Mouse (Mus musculus) neural tube, embryonic 12.5 days (tissue): ENCODE data around the gene Exosc5. TPM values are rescaled to one million over a fixed set of nuclear protein-coding genes. Genes with fewer than 3 reads are reported as not detected.
A peak's percentile ranks its signal among the peaks of the same experiment; 100 is the strongest.

ENCODE experiments used
- ATAC-seq: fragments of 200-750 bp; cut with Nextera tagmentation; 2 replicates; pipeline ENCODE4 v1.8.0; 2017; ENCODE audit warnings: low read depth, mild to moderate bottlenecking, moderate TSS enrichment, moderate library complexity; ENCODE audit not compliant: low FRiP score
- H3K27ac ChIP-seq: fragments of 300-500 bp; sonication (generic); 2 replicates; pipeline ENCODE4 v1.5.1; 2016
- H3K27me3 ChIP-seq: fragments of 300-500 bp; sonication (generic); replicated peaks from 2 replicates; pipeline ENCODE4 v1.6.1; 2016; ENCODE audit warnings: mild to moderate bottlenecking
- H3K36me3 ChIP-seq: fragments of 300-500 bp; sonication (generic); 2 replicates; pipeline ENCODE4 v1.6.1; 2016; ENCODE audit warnings: mild to moderate bottlenecking
- H3K4me1 ChIP-seq: fragments of 300-500 bp; sonication (generic); 2 replicates; pipeline ENCODE4 v1.6.1; 2016
- H3K4me2 ChIP-seq: fragments of 300-500 bp; sonication (generic); replicated peaks from 2 replicates; pipeline ENCODE4 v1.6.1; 2016; ENCODE audit warnings: mild to moderate bottlenecking
- H3K4me3 ChIP-seq: fragments of 300-500 bp; sonication (generic); 2 replicates; pipeline ENCODE4 v1.5.1; 2016
- H3K9ac ChIP-seq: fragments of 300-500 bp; sonication (generic); 2 replicates; pipeline ENCODE4 v1.6.1; 2016; ENCODE audit warnings: mild to moderate bottlenecking
- H3K9me3 ChIP-seq: fragments of 300-500 bp; sonication (generic); 2 replicates; pipeline ENCODE4 v1.6.1; 2016; ENCODE audit warnings: mild to moderate bottlenecking
- WGBS: fragments of 180-500 bp; shearing (Covaris S2); methylation state at CpG from one replicate; pipeline ENCODE4 v1.1.7; 2016; 5-methylcytosine and 5-hydroxymethylcytosine counted together
- polyA plus RNA-seq: library from polyadenylated mRNA; unstranded; fragments of >200 nt; fragmentation: Nextera tagmentation; extraction: Ambion mirVana; gene quantifications from 2 replicates; pipeline ENCODE4 v1.2.1, GENCODE M21; 2016

The Exosc5 gene
- polyA plus RNA-seq, 1 experiment from 2014 or later, result 55.2 TPM

GRCm38 (mm10) chr7:25715731-25716271 is 56.8 kb downstream of the Exosc5 start:
- no peak overlapping the region for H3K4me2 ChIP-seq
- no peak for ATAC-seq
- no peak overlapping the region for H3K27ac ChIP-seq
- H3K4me1 ChIP-seq, result peaks cover 33% of the 10 kb centered on the region
- WGBS, result 96% methylated on average over 22 of the region's 22 CpGs
- H3K9ac ChIP-seq, result no peak overlapping the region
- H3K27me3 ChIP-seq, result no peaks in the 10 kb centered on the region
- no peak overlapping the region for H3K4me3 ChIP-seq
- H3K9me3 ChIP-seq, result no peaks in the 10 kb centered on the region
- H3K36me3 ChIP-seq, result peaks cover 47% of the 10 kb centered on the region

- H3K4me3 ChIP-seq, result 0 out of 2 replicates have a peak overlapping the region, but pooled peaks have one; percentile 68
- no peaks in the 10 kb centered on the region for H3K9me3 ChIP-seq
- H3K27ac ChIP-seq, result no peak overlapping the region
- peaks cover 58% of the 10 kb centered on the region for H3K36me3 ChIP-seq
- peak overlapping the region; percentile 95 for H3K4me2 ChIP-seq
- no peak for ATAC-seq
- 0 out of 2 replicates have a peak overlapping the region, but pooled peaks have one; percentile 66 for H3K9ac ChIP-seq
- H3K4me1 ChIP-seq, result peaks cover 16% of the 10 kb centered on the region
- H3K27me3 ChIP-seq, result no peaks in the 10 kb centered on the region
- 90% methylated on average over 3 of the region's 3 CpGs for WGBS
Measured at GRCm38 (mm10) chr7:25717478-25717877, 58.5 kb downstream of the Exosc5 start.

GRCm38 (mm10) chr7:25718788-25719417 is 59.9 kb downstream of the Exosc5 start, which contains the start of gene Ccdc97:
Gene Ccdc97 (minus strand): TSS chr7:25719088.
- Histone ChIP-seq H3K27ac (peak within 1 kb of the TSS; percentile 51; the same call in 1 of the 2 replicates), H3K36me3 (peaks cover 58% of the 10 kb centered on the region)

GRCm38 (mm10) chr7:25719761-25720610 is 61.0 kb downstream of the Exosc5 start:
- H3K4me3 ChIP-seq, result no peak overlapping the region
- no peaks in the 10 kb centered on the region for H3K27me3 ChIP-seq
- H3K27ac ChIP-seq, result no peak overlapping the region
- H3K4me2 ChIP-seq, result peak overlapping the region; percentile 95
- H3K9me3 ChIP-seq, result no peaks in the 10 kb centered on the region
- H3K4me1 ChIP-seq, result peaks cover 15% of the 10 kb centered on the region
- no peak overlapping the region for H3K9ac ChIP-seq
- peaks cover 58% of the 10 kb centered on the region for H3K36me3 ChIP-seq
- ATAC-seq, result peak; percentile 35; the same call in 1 of the 2 replicates
- 66% methylated on average over 10 of the region's 10 CpGs for WGBS

More at GRCm38 (mm10) chr7:25718788-25719417, 59.9 kb downstream of the Exosc5 start, which contains the start of gene Ccdc97:
- peak; percentile 83 for ATAC-seq
- Histone ChIP-seq H3K9me3 (no peaks in the 10 kb centered on the region), H3K27me3 (no peaks in the 10 kb centered on the region), H3K4me3 (peak within 1 kb of the TSS; percentile 68), H3K4me2 (peak within 1 kb of the TSS; percentile 95), H3K9ac (peak within 1 kb of the TSS; percentile 66), H3K4me1 (peaks cover 15% of the 10 kb centered on the region)
- 5% methylated on average over 32 of the region's 32 CpGs for WGBS

GRCm38 (mm10) chr7:25720760-25721159 is 61.8 kb downstream of the Exosc5 start:
- no peaks in the 10 kb centered on the region for H3K27me3 ChIP-seq
- no peak overlapping the region for H3K4me3 ChIP-seq
- H3K9me3 ChIP-seq, result no peaks in the 10 kb centered on the region
- H3K36me3 ChIP-seq, result peaks cover 58% of the 10 kb centered on the region
- ATAC-seq, result no peak
- WGBS, result 93% methylated on average over 5 of the region's 5 CpGs
- H3K27ac ChIP-seq, result no peak overlapping the region
- H3K9ac ChIP-seq, result no peak overlapping the region
- H3K4me1 ChIP-seq, result peaks cover 15% of the 10 kb centered on the region
- H3K4me2 ChIP-seq, result no peak overlapping the region

Other genes starting within 250 kb of the Exosc5 start
- gene Cxcl17, start 246.3 kb upstream of the Exosc5 start, polyA plus RNA-seq, result 0.37 and 0.53 TPM in 2 replicates
- gene Ceacam1, start 181.6 kb upstream of the Exosc5 start, polyA plus RNA-seq, result 0.78 and 1.3 TPM in 2 replicates
- gene Ceacam2, start 119.3 kb upstream of the Exosc5 start, polyA plus RNA-seq, result not detected in 2 replicates
- gene Erich4, start 43.3 kb upstream of the Exosc5 start, polyA plus RNA-seq, result not detected in 2 replicates
- 27.5 and 31.2 TPM in 2 replicates for gene Dmac2, start 39.8 kb upstream of the Exosc5 start, polyA plus RNA-seq
- 1.8 and 2.7 TPM in 2 replicates for gene B3gnt8, start 32.5 kb upstream of the Exosc5 start, polyA plus RNA-seq
- 48.3 and 48.4 TPM in 2 replicates for gene Bckdha, start 183 bp upstream of the Exosc5 start, polyA plus RNA-seq
- 3.4 and 5.7 TPM in 2 replicates for gene Tmem91, start 16.0 kb downstream of the Exosc5 start, polyA plus RNA-seq
- 34.8 and 35.7 TPM in 2 replicates for gene B9d2, start 21.6 kb downstream of the Exosc5 start, polyA plus RNA-seq
- 2.4 and 2.6 TPM in 2 replicates for gene Tgfb1, start 27.8 kb downstream of the Exosc5 start, polyA plus RNA-seq
- gene Ccdc97, start 59.9 kb downstream of the Exosc5 start, polyA plus RNA-seq, result 31.3 and 34.0 TPM in 2 replicates
- 64.7 and 67.0 TPM in 2 replicates for gene Hnrnpul1, start 95.6 kb downstream of the Exosc5 start, polyA plus RNA-seq
- 33.0 and 35.7 TPM in 2 replicates for gene Axl, start 129.5 kb downstream of the Exosc5 start, polyA plus RNA-seq
- 2.9 and 4.0 TPM in 2 replicates for gene Cyp2s1, start 157.7 kb downstream of the Exosc5 start, polyA plus RNA-seq
- gene Cyp2b10, start 238.5 kb downstream of the Exosc5 start, polyA plus RNA-seq, result not detected in 2 replicates